Mouse (Mus musculus) spleen, adult 2 months (tissue): Measurements from ENCODE around the gene Wwtr1.

Source experiments
- CTCF ChIP-seq: fragments of 200-500 bp; IDR thresholded peaks from 2 replicates; pipeline ENCODE4 v1.5.1; 2011; ENCODE audit warnings: mild to moderate bottlenecking, inconsistent platforms; ENCODE audit not compliant: insufficient read depth, insufficient read length, insufficient replicate concordance; ENCODE audit errors: extremely low read depth
- POLR2A ChIP-seq: fragments of 200-500 bp; IDR thresholded peaks from 2 replicates; pipeline ENCODE4 v1.6.1; 2011; ENCODE audit warnings: low read depth, low read length, inconsistent platforms

- TF ChIP-seq CTCF (no peak), POLR2A (no peak)
These were observed 9.1 kb downstream of the Wwtr1 start for GRCm38 (mm10) chr3:57566655-57567054.
